Mouse (Mus musculus): ENCODE measurements around the gene Atxn1.

Atxn1 gene

GRCm38 (mm10) chr13:45963497-45964330, 1.1 kb downstream of the Atxn1 start:
- DNase-seq (ENCODE audit: low spot score) = peak; percentile 88

- DNase-seq (ENCODE audit: low spot score) = no peak
Measured at GRCm38 (mm10) chr13:45962776-45963175, 2.0 kb downstream of the Atxn1 start.

GRCm38 (mm10) chr13:45961871-45962630, 2.8 kb downstream of the Atxn1 start:
- no peak for DNase-seq (ENCODE audit: low spot score)

- no peak for DNase-seq (ENCODE audit: low spot score)
Measured at GRCm38 (mm10) chr13:45960311-45960965, 4.4 kb downstream of the Atxn1 start.

GRCm38 (mm10) chr13:45958306-45958705, 6.5 kb downstream of the Atxn1 start:
- DNase-seq (ENCODE audit: low spot score) = no peak

GRCm38 (mm10) chr13:45957629-45958028, 7.2 kb downstream of the Atxn1 start:
- no peak for DNase-seq (ENCODE audit: low spot score)

- DNase-seq (ENCODE audit: low spot score) = no peak
Measured at GRCm38 (mm10) chr13:45956287-45956686, 8.5 kb downstream of the Atxn1 start.

- DNase-seq (ENCODE audit: low spot score) = no peak
Measured at GRCm38 (mm10) chr13:45955370-45956055, 9.3 kb downstream of the Atxn1 start.

- DNase-seq (ENCODE audit: low spot score) = no peak
Measured at GRCm38 (mm10) chr13:45953098-45953497, 11.7 kb downstream of the Atxn1 start.

- DNase-seq (ENCODE audit: low spot score) = no peak
Measured at GRCm38 (mm10) chr13:45951071-45951645, 13.7 kb downstream of the Atxn1 start.

- no peak for DNase-seq (ENCODE audit: low spot score)
Measured at GRCm38 (mm10) chr13:45950355-45950861, 14.4 kb downstream of the Atxn1 start.

GRCm38 (mm10) chr13:45946136-45946535, 18.7 kb downstream of the Atxn1 start:
- DNase-seq (ENCODE audit: low spot score) = no peak

GRCm38 (mm10) chr13:45942337-45942736, 22.5 kb downstream of the Atxn1 start:
- DNase-seq (ENCODE audit: low spot score) = no peak

- DNase-seq (ENCODE audit: low spot score) = peak; percentile 37
Measured at GRCm38 (mm10) chr13:45940714-45941113, 24.1 kb downstream of the Atxn1 start.

- no peak for DNase-seq (ENCODE audit: low spot score)
Measured at GRCm38 (mm10) chr13:45939561-45939960, 25.2 kb downstream of the Atxn1 start.

- DNase-seq (ENCODE audit: low spot score) = no peak
Measured at GRCm38 (mm10) chr13:45938083-45938482, 26.7 kb downstream of the Atxn1 start.

GRCm38 (mm10) chr13:45936765-45937164, 28.0 kb downstream of the Atxn1 start:
- DNase-seq (ENCODE audit: low spot score) = no peak

- no peak for DNase-seq (ENCODE audit: low spot score)
Measured at GRCm38 (mm10) chr13:45935798-45936197, 29.0 kb downstream of the Atxn1 start.

GRCm38 (mm10) chr13:45934841-45935240, 30.0 kb downstream of the Atxn1 start:
- no peak for DNase-seq (ENCODE audit: low spot score)

- no peak for DNase-seq (ENCODE audit: low spot score)
Measured at GRCm38 (mm10) chr13:45934085-45934484, 30.7 kb downstream of the Atxn1 start.

GRCm38 (mm10) chr13:45932491-45932921, 32.3 kb downstream of the Atxn1 start:
- no peak for DNase-seq (ENCODE audit: low spot score)
